Mouse (Mus musculus) adrenal gland, adult 18-20 months (tissue): ENCODE measurements at regions not wholly inside any gene's neighbourhood (a gene's known extent, or its start where the extent isn't known, plus 50 kb on each side); places are given as distances from the start of the nearest gene placed in this dataset.
"Not testable (repeated sequence)": the region's sequence is repeated elsewhere in the genome, so short reads cannot be mapped to it uniquely, and the experiment has no call there.

Experiments
- DNase-seq, 2 experiments: peaks; one replicate each; pipeline ENCODE4 v3.0.0; 2021 to 2022; ENCODE audit warnings: low spot score in 2 of 2

DNA sequence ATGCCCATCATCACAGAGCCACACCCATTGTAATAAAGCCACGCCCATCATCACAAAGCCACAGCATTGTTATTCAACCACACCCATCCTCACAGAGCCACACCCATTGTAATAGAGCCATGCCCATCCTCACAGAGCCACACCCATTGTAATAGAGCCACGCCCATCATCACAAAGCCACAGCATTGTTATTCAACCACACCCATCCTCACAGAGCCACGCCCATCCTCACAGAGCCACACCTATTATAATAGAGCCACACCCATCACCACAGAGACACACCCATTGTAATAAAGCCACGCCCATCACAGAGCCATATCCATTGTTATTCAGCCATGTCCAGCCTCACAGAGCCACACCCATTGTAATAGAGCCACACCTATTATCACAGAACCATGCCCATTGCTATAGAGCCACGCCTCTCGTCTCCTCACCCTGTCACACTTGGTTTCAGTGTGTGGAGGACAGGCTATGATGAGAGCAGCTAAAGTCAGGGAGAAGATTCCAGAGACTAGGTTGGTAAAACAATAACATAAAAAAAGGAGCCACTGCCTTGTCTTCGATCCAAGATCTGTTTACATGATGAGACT, 85.6 kb downstream of the Gxylt1 start:
- no peak for DNase-seq

DNA sequence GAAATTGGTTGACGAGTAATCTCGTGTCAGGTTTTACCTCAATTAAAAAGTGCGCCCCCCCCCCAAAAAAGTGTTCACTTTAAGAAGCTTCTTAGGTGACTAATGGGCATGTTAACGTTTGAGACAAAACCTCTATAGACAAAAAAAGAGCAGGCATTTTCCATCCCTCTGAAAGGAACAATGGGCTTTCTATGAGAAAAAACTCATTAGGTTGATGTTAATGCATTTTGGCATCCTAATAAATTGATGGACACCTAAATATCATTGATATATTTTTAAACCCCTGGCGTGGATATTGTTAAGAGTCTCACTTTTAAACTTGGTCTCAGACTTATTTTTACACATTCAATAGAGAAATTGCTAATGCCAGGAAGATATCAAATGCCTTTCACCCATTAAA, 98.8 kb downstream of the Gxylt1 start:
- no peak for DNase-seq

DNA sequence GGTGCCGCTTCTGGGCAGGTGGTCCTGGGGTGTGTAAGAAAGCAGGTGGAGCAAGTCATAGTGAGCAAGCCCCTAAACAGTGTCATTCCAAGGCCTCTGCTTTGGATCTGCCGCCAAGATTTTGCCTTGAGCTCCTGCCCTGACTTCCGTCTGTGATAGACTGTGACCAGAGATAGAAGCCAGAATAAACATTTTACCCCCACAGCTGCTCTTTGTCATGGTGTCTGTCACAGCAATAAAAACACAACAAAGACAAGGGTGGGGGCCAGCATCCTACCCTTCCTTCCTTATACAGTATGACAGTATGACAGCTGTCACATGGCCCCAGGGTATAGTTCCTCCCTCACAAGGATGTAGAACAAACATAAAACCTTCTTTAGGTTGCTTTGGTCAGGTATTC, 106.2 kb downstream of the Gxylt1 start:
- DNase-seq = no peak

DNA sequence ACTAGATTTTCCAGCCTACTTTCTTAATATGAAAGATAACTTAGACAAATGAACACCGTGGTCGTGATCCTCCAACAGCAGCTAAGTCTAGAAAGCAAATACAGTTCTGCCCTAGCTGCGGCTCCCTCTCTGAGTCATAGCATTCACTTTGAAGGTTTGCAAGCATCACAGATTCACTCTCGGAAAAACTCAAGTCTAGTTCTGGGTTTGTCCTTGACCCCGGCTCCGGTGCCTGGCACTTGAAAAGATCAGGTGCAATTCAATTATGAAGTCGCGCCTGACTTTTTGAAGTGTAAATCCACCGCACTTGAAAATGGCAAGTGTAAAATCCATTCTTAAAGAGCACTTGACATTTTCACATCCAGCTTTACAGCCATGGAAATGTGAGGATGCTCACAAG, 107.5 kb downstream of the Gxylt1 start:
- DNase-seq = no peak

DNA sequence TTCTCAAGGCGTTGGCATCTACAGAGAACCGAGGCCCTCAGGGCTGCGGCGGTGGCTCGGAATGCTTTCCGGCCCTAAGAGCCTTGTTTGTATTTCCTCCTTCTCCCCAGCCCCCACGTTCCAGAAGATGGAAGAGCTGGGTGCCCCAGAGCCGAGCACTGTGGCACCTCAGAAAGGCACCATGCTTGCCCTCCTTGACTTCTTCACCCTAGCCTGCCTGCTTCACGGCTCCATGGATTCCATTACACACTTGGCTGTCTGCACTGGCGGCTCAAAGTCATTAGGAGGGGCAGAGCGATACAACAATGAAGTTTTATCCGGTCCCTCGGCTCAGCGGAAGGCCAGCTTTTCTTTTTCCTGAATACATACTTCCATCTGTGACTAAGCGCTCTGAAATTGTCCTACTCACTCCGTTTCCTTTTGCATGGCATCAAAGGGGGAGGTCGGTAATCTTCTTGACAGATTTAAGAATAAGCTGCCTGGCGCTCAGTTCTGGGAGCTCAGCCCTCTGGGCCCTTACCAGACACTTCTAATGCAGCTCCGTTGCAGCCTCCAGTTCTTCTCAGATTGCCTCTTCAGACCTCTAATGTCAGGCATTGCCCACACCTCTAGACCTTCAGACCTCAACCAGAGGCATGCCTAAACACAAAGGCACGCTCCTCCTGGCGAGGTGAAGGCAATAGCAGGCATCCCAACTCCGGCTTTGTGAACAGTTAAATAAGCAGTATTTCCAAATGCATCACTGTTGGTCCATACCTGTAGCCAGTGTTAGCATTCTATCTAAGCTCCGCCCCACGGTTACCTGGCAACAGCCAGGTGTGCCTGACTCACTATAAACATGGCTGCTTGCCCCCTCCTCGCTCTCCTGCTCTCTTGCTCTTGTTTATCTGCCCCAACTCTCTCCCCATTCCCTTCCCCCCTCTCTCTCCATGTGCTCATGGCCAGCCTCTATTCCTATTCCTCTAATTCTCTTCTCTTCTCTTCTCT, 112.8 kb downstream of the Gxylt1 start:
- no peak for DNase-seq

DNA sequence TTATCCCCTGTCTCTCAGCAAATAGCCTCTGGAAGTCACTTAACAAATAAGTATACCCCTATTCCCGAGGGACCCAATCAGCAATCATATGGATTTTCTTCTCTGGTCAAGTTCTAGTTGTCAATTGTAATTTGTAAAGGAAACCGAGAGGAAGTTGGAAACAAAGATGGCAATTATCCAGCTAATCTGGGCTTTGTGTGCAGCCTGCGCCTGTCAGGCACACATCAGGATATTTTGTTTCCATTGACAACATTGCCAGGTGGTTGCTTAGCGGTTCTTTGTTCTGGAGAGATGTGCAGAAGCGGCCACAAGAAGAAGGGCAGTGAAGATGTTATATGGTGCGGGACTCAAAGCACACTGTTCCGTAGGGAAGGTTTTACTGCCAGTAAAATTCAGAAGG, 113.7 kb downstream of the Gxylt1 start:
- no peak for DNase-seq

DNA sequence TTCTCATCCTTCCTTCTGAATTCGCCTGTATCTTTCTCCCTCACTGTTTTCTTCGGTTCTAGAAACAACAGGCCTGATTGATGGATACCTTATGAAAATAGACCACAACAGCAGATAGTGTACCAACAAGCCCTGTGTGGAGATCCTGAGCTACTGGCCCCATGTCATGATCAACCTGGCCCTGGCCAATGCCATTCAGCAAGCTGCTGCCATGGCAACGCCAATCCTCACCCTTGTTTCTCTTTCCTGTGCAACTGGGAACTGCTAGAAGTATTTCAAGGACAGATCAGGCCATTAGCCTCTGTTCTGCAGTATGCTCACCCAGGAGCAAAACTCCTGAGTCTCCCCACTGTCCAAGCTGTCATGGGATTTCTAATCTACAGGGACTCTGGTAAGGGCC, 119.2 kb downstream of the Gxylt1 start:
- DNase-seq = no peak

DNA sequence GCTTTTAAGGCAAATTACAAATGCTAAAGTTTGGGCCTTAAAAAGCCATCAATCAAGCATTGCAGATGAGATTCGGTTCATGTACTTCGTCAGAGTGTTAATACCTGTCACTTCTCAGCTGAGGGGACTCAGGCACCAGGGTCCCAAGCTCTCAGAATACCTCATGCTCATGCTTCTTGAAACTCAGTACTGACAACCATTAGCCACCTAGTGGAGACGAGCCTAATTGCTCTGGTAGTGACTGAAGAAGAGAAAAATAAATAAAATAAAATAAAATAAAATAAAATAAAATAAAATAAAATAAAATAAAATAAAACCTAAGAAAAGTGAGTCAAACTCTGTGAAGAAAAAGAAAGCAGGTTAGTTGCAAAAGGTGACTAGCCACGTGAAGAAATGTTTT, 121.0 kb downstream of the Gxylt1 start:
- no peak for DNase-seq

DNA sequence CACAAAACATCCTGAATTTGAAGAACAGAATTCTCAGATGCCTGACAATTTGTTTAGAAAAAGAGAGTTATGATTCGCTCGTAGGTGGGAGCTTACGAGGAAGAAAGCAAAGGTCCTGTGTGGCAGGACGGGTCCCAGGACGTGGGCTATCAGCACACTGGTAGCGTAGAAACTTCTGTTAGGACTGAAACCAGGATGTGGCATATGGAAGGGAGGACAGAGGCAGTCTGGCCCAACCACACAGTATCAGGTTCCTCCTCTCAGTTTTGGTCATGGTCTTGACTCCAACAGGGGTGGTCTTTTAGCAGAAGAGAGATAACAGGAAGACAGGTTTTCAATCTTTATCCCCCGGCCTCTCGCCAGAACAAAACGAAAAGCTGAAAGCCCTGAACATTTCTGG, 130.1 kb downstream of the Gxylt1 start:
- no peak for DNase-seq

DNA sequence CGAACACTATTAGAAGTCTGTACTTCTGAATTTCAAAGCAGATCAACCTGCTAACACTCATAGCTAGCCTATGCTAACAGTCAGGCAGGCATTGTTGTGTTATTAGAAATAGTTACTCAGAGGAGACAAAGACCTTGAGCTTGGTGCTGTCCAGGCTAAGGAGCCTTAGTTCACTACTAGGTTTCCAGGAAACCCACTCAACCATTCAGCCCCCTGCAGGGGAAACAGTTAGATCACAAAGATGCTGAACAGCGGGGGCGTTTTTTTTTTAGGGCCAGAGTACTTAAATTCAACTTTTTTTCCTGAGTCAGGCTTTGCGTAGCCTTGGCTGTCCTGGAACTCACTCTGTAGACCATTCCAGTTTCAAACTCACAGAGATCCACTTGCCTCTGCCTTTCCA, 130.7 kb downstream of the Gxylt1 start:
- no peak for DNase-seq

DNA sequence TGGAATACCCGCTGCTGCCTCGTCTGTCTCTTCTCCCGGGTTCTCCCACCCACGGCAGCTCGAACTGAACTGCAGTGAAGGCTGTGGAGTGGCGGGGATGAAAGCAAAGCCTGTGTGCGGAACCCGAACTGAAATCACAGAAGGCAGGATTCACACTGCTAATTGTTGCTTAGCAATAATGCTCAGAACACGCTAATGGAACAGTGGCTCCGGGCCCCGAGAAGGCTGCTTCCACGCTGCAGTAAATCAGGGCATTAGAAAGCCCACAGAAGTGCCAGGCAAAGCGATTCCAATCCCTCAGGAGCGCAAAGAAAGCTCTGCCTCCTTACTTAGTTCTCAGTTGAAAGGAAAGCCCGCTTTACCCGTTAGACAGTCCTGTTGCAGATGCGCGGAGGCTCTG, 141.6 kb downstream of the Gxylt1 start:
- no peak for DNase-seq

DNA sequence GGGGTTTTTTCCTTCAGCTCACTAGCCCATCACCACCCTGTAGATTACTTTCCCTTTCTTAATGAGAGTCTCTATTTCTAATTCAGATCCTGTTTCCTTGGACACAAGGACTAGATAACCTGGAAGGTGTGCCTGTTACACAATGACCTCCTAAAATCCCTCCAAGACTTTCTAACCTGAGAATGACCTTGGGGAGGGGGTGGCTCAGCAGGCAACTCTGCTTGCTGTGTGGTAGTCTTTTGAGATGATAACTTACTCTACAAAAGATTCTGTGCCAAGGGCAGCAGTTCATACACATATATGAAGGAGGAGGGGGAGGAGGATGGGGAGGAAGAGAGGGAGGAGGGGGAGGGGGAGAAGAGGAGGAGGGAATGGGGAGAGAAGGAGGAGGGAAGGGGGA, 143.9 kb downstream of the Gxylt1 start:
- no peak for DNase-seq

DNA sequence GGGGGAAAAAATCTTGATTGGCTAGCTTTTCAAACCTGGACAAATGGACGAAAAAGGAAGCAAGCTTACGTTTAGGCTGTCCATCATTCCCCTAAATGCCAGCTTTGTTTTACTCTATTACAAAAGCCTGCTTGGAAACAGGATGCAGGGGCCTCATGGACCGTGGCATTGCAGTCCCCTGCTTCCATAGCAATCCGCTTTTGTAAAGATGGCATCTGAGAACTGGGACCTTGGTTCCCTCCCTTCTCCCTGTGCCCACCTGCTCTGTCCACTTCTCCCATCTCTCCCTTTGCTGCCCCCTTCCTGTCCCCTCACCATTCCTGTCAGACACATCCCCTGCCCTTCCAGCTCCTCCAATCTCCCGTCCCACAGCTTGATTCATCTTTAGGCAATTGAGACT, 149.7 kb downstream of the Gxylt1 start:
- DNase-seq = no peak

DNA sequence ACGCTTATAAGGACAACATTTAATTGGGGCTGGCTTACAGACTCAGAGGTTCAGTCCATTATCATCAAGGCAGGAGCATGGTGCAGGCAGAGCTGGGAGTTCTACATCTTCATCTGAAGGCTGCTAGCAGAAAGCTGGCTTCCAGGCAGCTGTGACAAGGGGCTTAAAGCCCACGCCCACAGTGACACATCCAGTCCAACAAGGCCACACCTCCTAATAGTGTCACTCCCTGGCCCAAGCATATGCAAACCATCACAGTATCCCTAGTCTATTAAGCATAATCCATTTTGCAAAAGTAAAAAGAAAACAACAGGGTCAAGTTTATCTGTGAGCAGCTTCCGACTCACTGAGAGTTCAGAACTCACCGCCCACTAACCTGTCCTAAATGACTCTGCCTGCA, 153.8 kb downstream of the Gxylt1 start:
- DNase-seq = no peak

DNA sequence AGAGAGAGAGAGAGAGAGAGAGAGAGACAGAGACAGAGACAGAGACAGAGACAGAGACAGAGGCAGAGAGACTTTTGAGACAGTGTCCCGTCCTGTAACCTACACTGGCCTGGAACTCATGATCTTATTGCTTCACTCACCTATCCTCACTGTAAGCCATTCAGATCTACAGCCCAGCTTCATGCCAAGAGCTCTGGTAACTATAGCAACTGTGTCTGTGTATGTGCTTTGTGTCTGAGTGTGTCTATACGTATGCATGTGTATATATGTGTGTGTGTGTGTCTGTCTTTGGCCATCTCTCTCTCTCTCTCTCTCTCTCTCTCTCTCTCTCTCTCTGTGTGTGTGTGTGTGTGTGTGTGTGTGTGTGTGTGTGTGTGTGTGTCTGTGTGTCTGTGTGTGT, 157.2 kb downstream of the Gxylt1 start:
- DNase-seq = not testable (repeated sequence)

DNA sequence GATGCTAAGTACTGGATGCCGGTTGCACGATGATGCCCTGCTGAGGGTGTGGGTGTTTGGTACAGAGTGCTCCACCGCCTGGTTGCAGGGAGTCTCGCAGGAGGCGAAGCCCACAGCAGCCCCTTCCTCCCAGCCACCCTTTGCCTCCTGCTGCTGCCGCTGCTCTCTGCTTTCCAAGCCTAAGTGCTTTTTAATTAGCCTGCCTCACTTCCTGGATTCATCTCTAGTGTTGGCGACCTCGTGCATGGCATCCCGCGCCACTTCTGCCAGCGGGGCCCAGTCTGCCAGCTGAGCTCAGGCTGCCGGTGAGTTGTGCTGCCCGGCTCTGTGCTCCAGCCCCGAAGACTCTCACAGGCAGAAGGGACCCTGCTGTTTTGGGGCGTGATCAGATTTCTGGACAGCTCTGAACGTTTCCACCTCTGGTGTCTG, 159.3 kb downstream of the Gxylt1 start:
- DNase-seq = no peak

DNA sequence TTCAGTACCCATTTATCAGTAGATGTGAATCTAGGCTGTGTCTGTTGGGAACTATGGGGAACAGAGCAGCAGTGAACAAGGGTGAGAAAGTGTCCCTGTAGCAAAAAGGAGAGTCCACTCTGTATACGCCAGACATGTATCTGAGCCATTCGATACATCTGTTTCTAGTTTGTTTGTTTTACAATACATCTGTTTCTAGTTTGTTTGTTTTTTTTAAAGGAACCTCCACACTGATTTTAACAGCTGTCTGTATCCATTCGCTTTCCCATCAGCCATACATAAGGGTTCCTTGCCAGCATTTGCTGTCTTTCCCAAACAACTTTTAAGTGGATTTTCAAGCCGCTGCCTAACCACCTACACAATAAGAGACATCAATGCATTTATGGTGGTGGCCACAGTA, 170.0 kb downstream of the Gxylt1 start:
- DNase-seq = no peak

DNA sequence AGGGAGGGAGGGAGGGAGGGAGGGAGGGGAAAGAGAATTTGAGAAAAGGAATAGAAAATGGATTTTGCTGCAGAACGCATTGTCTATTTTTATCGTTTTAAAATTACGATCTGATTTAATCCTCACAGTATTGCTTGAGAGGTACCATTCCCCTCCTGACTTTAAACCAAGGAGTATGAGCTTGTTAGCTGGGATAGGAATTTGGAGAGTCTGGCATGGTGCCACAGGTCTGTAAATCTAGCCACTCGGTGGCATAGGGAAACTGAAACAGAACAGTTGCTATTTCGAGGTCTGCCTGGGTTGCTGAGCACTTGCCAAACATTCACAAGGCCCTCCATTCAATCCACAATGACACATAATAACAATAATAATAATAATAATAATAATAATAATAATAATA, 171.6 kb downstream of the Gxylt1 start:
- DNase-seq = no peak

DNA sequence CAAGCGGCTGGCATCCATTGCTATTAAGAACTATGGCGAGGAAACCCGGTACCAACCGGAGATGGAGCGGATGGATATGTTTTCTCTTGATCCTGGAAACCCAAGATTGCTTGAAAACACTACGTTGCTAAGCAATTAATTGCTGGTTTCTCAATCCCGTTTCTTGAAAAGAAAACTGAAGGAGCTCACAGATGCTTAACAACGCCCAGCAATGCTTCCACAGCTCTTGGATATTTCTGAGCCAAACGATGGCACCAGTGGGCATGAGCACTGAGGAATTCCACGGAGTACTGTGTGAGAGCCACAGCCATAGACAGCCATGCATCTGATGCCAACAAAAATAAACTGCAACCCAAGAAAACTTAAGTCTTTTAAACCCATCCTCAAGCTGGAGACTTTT, 173.1 kb downstream of the Gxylt1 start:
- DNase-seq = no peak

DNA sequence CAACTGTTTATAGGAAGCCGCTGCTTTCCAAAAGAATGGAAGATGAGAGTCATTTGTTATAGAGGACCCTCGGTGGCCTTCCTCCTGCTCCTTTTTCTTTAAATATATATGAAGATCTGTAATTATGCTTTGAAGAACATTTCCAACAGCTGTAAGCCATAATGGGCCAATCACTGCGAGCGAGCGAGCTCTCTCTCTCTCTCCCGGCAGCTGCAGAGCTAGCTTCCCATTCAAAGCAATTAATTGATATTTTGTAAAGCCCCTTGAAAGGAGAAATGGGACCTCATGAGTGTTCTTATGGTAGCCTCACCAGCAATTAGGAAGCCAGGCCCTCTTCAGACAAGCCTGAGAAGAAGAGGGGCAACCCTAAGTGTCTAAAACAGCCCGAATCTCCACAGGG, 174.1 kb downstream of the Gxylt1 start:
- no peak for DNase-seq

DNA sequence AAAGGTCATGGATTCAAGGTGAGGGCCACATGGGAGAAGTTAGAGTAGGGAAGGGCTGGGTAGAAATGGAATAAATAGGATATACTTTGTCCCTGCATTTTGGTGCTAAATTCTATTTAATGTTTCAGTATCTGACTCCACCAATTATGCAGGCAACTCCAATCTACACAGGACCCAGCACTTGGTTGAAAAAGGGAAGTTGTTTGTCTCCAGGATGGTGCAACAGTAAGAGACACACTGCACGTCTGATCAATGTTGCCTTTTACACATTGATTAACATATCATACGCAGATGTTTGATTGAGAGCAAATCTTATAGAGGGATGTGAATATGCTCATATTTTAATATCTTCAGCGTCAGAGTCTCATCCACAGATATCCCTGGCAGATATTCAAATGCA, 175.1 kb downstream of the Gxylt1 start:
- no peak for DNase-seq

DNA sequence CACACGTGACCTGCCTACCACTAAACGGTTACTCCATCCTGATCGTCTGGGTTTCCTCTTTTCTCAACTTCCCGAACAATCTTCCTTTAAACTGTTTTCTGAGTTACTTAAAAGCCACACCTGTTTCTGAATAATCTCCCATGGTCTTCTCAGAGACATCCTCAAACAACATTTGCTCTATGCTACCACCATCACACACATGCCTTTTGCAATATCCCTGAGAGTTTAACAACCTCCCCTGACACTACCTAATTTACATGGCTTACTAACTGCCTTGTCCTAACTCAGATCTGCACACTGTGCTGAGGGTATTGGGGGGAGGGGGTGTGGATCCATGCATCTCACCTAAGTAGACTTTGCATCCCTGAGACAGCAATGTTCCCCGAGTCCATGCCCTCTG, 178.6 kb downstream of the Gxylt1 start:
- DNase-seq = no peak

DNA sequence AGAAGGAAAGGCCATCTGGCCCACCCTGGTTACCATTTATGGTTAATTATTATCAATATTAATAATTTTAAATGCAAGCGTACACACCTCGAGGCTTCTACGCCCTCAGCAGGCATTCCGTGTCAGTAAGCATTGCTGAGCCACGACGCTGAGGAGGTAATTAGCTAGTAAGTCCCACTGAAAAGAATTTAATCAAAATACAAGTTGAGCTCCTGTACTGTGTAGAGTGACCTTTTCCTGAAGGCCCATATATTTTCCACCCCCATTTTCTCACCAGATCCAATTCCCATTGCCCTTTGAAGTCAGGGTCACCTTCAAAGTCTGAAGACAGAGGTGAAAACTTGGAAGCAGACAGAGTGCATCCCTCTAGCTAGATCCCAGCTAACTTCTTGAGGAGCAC, 179.8 kb downstream of the Gxylt1 start:
- no peak for DNase-seq
